Mouse (Mus musculus) hindbrain, embryonic 12.5 days (tissue): ENCODE measurements at regions not wholly inside any gene's neighbourhood (a gene's known extent, or its start where the extent isn't known, plus 50 kb on each side); places are given as distances from the start of the nearest gene placed in this dataset.
A peak's percentile ranks its signal among the peaks of the same experiment; 100 is the strongest.
"Not testable (repeated sequence)": the region's sequence is repeated elsewhere in the genome, so short reads cannot be mapped to it uniquely, and the experiment has no call there.

Experiments used
- ATAC-seq: fragments of 200-750 bp; cut with Nextera tagmentation; 2 replicates; pipeline ENCODE4 v1.8.0; 2017; ENCODE audit warnings: moderate TSS enrichment; ENCODE audit not compliant: low FRiP score
- H3K27ac ChIP-seq: fragments of 300-500 bp; sonication (generic); 2 replicates; pipeline ENCODE4 v1.5.1; 2016; ENCODE audit warnings: mild to moderate bottlenecking
- H3K27me3 ChIP-seq: fragments of 300-500 bp; sonication (generic); 2 replicates; pipeline ENCODE4 v1.6.1; 2016; ENCODE audit warnings: mild to moderate bottlenecking
- H3K36me3 ChIP-seq: fragments of 300-500 bp; sonication (generic); 2 replicates; pipeline ENCODE4 v1.6.1; 2016; ENCODE audit warnings: mild to moderate bottlenecking
- H3K4me1 ChIP-seq: fragments of 300-500 bp; sonication (generic); 2 replicates; pipeline ENCODE4 v1.6.1; 2016
- H3K4me2 ChIP-seq: fragments of 300-500 bp; sonication (generic); replicated peaks from 2 replicates; pipeline ENCODE4 v1.6.1; 2016; ENCODE audit warnings: mild to moderate bottlenecking
- H3K4me3 ChIP-seq: fragments of 300-500 bp; sonication (generic); 2 replicates; pipeline ENCODE4 v1.5.1; 2016; ENCODE audit warnings: mild to moderate bottlenecking
- H3K9ac ChIP-seq: fragments of 300-500 bp; sonication (generic); 2 replicates; pipeline ENCODE4 v1.6.1; 2016; ENCODE audit warnings: mild to moderate bottlenecking, moderate library complexity
- H3K9me3 ChIP-seq: fragments of 300-500 bp; sonication (generic); replicated peaks from 2 replicates; pipeline ENCODE4 v1.6.1; 2016; ENCODE audit warnings: mild to moderate bottlenecking
- WGBS: fragments of 180-500 bp; shearing (Covaris S2); methylation state at CpG from one replicate; pipeline ENCODE4 v1.1.7; 2016; 5-methylcytosine and 5-hydroxymethylcytosine counted together

- Histone ChIP-seq H3K4me2 (no peak overlapping the region), H3K4me1 (no peaks in the 10 kb centered on the region), H3K36me3 (no peaks in the 10 kb centered on the region), H3K4me3 (no peak overlapping the region), H3K27me3 (no peaks in the 10 kb centered on the region), H3K9me3 (no peaks in the 10 kb centered on the region), H3K9ac (no peak overlapping the region), H3K27ac (no peak overlapping the region)
- ATAC-seq = no peak
- 91% methylated on average over 4 of the region's 4 CpGs for WGBS
Measured at GRCm38 (mm10) chr6:3319378-3319777, 80.0 kb downstream of the Samd9l start.

- 2% methylated on average over 11 of the region's 11 CpGs for WGBS
- ATAC-seq = peak; percentile 48; the same call in 1 of the 2 replicates
Measured at GRCm38 (mm10) chr6:3307598-3308220, 91.7 kb downstream of the Samd9l start.

GRCm38 (mm10) chr6:3304881-3305620 lies 94.3 kb downstream of the Samd9l start:
- WGBS = 75% methylated on average over 10 of the region's 10 CpGs
- not testable (repeated sequence) for H3K4me2 ChIP-seq, H3K27ac ChIP-seq, H3K4me1 ChIP-seq, H3K36me3 ChIP-seq, H3K9ac ChIP-seq, H3K4me3 ChIP-seq, ATAC-seq, H3K27me3 ChIP-seq, H3K9me3 ChIP-seq

More at GRCm38 (mm10) chr6:3307598-3308220, 91.7 kb downstream of the Samd9l start:
- not testable (repeated sequence) for H3K9ac ChIP-seq, H3K4me1 ChIP-seq, H3K36me3 ChIP-seq, H3K4me3 ChIP-seq, H3K9me3 ChIP-seq, H3K27ac ChIP-seq, H3K27me3 ChIP-seq
- H3K4me2 ChIP-seq = peak overlapping the region; percentile 36

- WGBS = 82% methylated on average over 8 of the region's 8 CpGs
Measured at GRCm38 (mm10) chr6:3293316-3293715, 106.1 kb downstream of the Samd9l start.

GRCm38 (mm10) chr6:3291983-3292382 lies 107.4 kb downstream of the Samd9l start:
- not testable (repeated sequence) for H3K4me2 ChIP-seq, H3K36me3 ChIP-seq, ATAC-seq, H3K9ac ChIP-seq, H3K9me3 ChIP-seq, H3K27ac ChIP-seq, H3K4me1 ChIP-seq, H3K27me3 ChIP-seq, H3K4me3 ChIP-seq
- WGBS = 97% methylated on average over 6 of the region's 6 CpGs

More at GRCm38 (mm10) chr6:3293316-3293715, 106.1 kb downstream of the Samd9l start:
- H3K4me3 ChIP-seq, H3K9me3 ChIP-seq, H3K4me1 ChIP-seq, H3K27ac ChIP-seq, H3K4me2 ChIP-seq, H3K36me3 ChIP-seq, H3K27me3 ChIP-seq, ATAC-seq, H3K9ac ChIP-seq: not testable (repeated sequence)

GRCm38 (mm10) chr6:3268726-3269125 lies 130.6 kb downstream of the Samd9l start:
- not testable (repeated sequence) for ATAC-seq, H3K4me2 ChIP-seq, H3K36me3 ChIP-seq, H3K9me3 ChIP-seq, H3K4me1 ChIP-seq, H3K27me3 ChIP-seq, H3K4me3 ChIP-seq, H3K9ac ChIP-seq, H3K27ac ChIP-seq
- WGBS = 79% methylated on average over 3 of the region's 4 CpGs

- not testable (repeated sequence) for H3K4me2 ChIP-seq, H3K9ac ChIP-seq, H3K27me3 ChIP-seq, ATAC-seq, H3K9me3 ChIP-seq, H3K4me1 ChIP-seq, H3K27ac ChIP-seq, H3K4me3 ChIP-seq, H3K36me3 ChIP-seq
- WGBS = 63% methylated on average over 1 of the region's 1 CpGs
Measured at GRCm38 (mm10) chr6:3265477-3265876, 133.9 kb downstream of the Samd9l start.
